Mouse (Mus musculus): ENCODE measurements around the gene Gpatch8. TPM values are rescaled to one million over a fixed set of nuclear protein-coding genes. Genes with fewer than 3 reads are reported as not detected.

Gpatch8 gene
- polyA plus RNA-seq, 1 experiment from 2014 or later, result 83.7 TPM

- ATAC-seq (ENCODE audit: low read depth), result peak; percentile 15; the same call in 1 of the 2 replicates
- H3K4me2 ChIP-seq (ENCODE audit: low read depth, low read length), result peak overlapping the region; percentile 52
- H3K4me1 ChIP-seq (ENCODE audit: control insufficient read depth, insufficient read depth, low read length), result peaks cover 18% of the 10 kb centered on the region
- WGBS, result 5% methylated on average over 80 of the region's 87 CpGs
- H3K4me3 ChIP-seq (ENCODE audit: low read depth, low read length), result peak overlapping the region; percentile 24
- H3K36me3 ChIP-seq (ENCODE audit: control insufficient read depth, insufficient read depth, low read length), result peaks cover 56% of the 10 kb centered on the region
- no peaks in the 10 kb centered on the region for H3K9me3 ChIP-seq (ENCODE audit: control insufficient read depth, low read length)
- peak overlapping the region; percentile 34 for H3K27ac ChIP-seq (ENCODE audit: low read depth, low read length)
- no peaks in the 10 kb centered on the region for H3K27me3 ChIP-seq (ENCODE audit: control insufficient read depth, insufficient read depth, low read length)
- peak overlapping the region; percentile 39 for H3K9ac ChIP-seq (replicated peaks; ENCODE audit: low read depth, low read length)
Measured at GRCm38 (mm10) chr11:102437120-102438061, 118.8 kb downstream of the Gpatch8 start.

- no peak for ATAC-seq (ENCODE audit: low read depth)
- no peaks in the 10 kb centered on the region for H3K9me3 ChIP-seq (ENCODE audit: control insufficient read depth, low read length)
- peaks cover 56% of the 10 kb centered on the region for H3K36me3 ChIP-seq (ENCODE audit: control insufficient read depth, insufficient read depth, low read length)
- H3K27ac ChIP-seq (ENCODE audit: low read depth, low read length), result no peak overlapping the region
- H3K27me3 ChIP-seq (ENCODE audit: control insufficient read depth, insufficient read depth, low read length), result no peaks in the 10 kb centered on the region
- H3K4me3 ChIP-seq (ENCODE audit: low read depth, low read length), result no peak overlapping the region
- no peak overlapping the region for H3K4me2 ChIP-seq (ENCODE audit: low read depth, low read length)
- no peak overlapping the region for H3K9ac ChIP-seq (replicated peaks; ENCODE audit: low read depth, low read length)
- WGBS, result 81% methylated on average over 10 of the region's 10 CpGs
- H3K4me1 ChIP-seq (ENCODE audit: control insufficient read depth, insufficient read depth, low read length), result peaks cover 20% of the 10 kb centered on the region
Measured at GRCm38 (mm10) chr11:102436471-102436790, 119.8 kb downstream of the Gpatch8 start.

DNA sequence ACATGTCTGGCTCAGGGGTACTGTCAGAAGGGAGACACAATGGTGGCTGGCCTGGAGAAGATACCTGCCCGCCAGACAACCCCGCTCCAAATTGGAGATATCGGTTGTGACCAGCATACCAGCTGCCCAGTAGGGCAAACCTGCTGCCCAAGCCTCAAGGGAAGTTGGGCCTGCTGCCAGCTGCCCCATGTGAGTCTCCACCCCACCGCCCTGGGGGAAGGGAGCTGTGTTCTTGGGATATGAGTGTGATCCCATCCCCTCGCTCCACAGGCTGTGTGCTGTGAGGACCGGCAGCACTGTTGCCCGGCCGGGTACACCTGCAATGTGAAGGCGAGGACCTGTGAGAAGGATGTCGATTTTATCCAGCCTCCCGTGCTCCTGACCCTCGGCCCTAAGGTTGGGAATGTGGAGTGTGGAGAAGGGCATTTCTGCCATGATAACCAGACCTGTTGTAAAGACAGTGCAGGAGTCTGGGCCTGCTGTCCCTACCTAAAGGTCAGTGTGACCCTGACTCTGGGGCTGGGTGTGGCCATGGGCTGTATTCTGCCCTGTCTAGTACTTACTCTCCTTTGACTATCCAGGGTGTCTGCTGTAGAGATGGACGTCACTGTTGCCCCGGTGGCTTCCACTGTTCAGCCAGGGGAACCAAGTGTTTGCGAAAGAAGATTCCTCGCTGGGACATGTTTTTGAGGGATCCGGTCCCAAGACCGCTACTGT is 120.3 kb downstream of the Gpatch8 start:
- no peak for ATAC-seq (ENCODE audit: low read depth)
- peaks cover 53% of the 10 kb centered on the region for H3K36me3 ChIP-seq (ENCODE audit: control insufficient read depth, insufficient read depth, low read length)

DNA sequence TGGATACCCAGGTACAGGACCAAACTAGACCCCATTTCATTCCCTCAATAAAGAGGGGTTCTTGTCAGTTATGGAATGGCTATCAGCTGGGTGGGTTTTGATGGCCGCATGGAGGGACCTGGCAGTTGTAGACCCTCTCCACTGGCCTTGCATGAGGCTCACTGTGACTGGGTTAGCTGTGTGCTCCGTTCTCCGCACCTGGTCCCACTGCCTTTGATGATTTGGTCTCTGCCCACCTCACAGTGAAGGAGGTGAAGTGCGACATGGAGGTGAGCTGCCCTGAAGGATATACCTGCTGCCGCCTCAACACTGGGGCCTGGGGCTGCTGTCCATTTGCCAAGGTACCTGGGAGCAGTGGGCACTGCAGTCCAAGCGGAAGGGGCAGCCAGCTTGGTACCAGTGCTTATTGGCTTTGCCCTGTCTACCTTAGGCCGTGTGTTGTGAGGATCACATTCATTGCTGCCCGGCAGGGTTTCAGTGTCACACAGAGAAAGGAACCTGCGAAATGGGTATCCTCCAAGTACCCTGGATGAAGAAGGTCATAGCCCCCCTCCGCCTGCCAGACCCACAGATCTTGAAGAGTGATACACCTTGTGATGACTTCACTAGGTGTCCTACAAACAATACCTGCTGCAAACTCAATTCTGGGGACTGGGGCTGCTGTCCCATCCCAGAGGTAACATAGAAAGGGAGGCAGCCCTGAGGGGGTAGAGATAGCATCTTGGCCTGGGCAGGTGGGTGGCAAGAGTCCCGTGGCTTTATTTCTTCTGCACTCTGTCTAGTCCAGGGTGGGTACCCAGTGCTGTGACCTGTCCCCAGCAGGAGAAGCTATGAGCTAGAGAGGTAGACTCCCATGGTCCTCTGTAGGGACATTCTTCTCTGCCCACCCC is 121.1 kb downstream of the Gpatch8 start:
- H3K27ac ChIP-seq (ENCODE audit: low read depth, low read length), result no peak overlapping the region
- no peaks in the 10 kb centered on the region for H3K9me3 ChIP-seq (ENCODE audit: control insufficient read depth, low read length)
- ATAC-seq (ENCODE audit: low read depth), result no peak
- WGBS, result 91% methylated on average over 11 of the region's 11 CpGs
- H3K4me2 ChIP-seq (ENCODE audit: low read depth, low read length), result no peak overlapping the region
- H3K4me1 ChIP-seq (ENCODE audit: control insufficient read depth, insufficient read depth, low read length), result peaks cover 20% of the 10 kb centered on the region
- peaks cover 48% of the 10 kb centered on the region for H3K36me3 ChIP-seq (ENCODE audit: control insufficient read depth, insufficient read depth, low read length)
- H3K9ac ChIP-seq (replicated peaks; ENCODE audit: low read depth, low read length), result no peak overlapping the region
- H3K4me3 ChIP-seq (ENCODE audit: low read depth, low read length), result no peak overlapping the region
- H3K27me3 ChIP-seq (ENCODE audit: control insufficient read depth, insufficient read depth, low read length), result no peaks in the 10 kb centered on the region

More for the DNA sequence above, 120.3 kb downstream of the Gpatch8 start:
- no peaks in the 10 kb centered on the region for H3K27me3 ChIP-seq (ENCODE audit: control insufficient read depth, insufficient read depth, low read length)
- no peaks in the 10 kb centered on the region for H3K9me3 ChIP-seq (ENCODE audit: control insufficient read depth, low read length)
- H3K9ac ChIP-seq (replicated peaks; ENCODE audit: low read depth, low read length), result no peak overlapping the region
- no peak overlapping the region for H3K4me2 ChIP-seq (ENCODE audit: low read depth, low read length)
- H3K4me3 ChIP-seq (ENCODE audit: low read depth, low read length), result no peak overlapping the region
- whole genome bisulfite sequencing, result 90% methylated on average over 18 of the region's 18 CpGs
- peaks cover 20% of the 10 kb centered on the region for H3K4me1 ChIP-seq (ENCODE audit: control insufficient read depth, insufficient read depth, low read length)
- H3K27ac ChIP-seq (ENCODE audit: low read depth, low read length), result no peak overlapping the region

GRCm38 (mm10) chr11:102434406-102434805 is 121.8 kb downstream of the Gpatch8 start:
- Histone ChIP-seq H3K4me3 (ENCODE audit: low read depth, low read length) (no peak overlapping the region), H3K4me1 (ENCODE audit: control insufficient read depth, insufficient read depth, low read length) (peaks cover 20% of the 10 kb centered on the region), H3K4me2 (ENCODE audit: low read depth, low read length) (no peak overlapping the region), H3K27me3 (ENCODE audit: control insufficient read depth, insufficient read depth, low read length) (no peaks in the 10 kb centered on the region), H3K9ac (replicated peaks; ENCODE audit: low read depth, low read length) (no peak overlapping the region), H3K36me3 (ENCODE audit: control insufficient read depth, insufficient read depth, low read length) (peaks cover 41% of the 10 kb centered on the region), H3K27ac (ENCODE audit: low read depth, low read length) (no peak overlapping the region), H3K9me3 (ENCODE audit: control insufficient read depth, low read length) (no peaks in the 10 kb centered on the region)
- ATAC-seq (ENCODE audit: low read depth), result peak; percentile 52; the same call in 1 of the 2 replicates
- 9% methylated on average over 7 of the region's 7 CpGs for WGBS

DNA sequence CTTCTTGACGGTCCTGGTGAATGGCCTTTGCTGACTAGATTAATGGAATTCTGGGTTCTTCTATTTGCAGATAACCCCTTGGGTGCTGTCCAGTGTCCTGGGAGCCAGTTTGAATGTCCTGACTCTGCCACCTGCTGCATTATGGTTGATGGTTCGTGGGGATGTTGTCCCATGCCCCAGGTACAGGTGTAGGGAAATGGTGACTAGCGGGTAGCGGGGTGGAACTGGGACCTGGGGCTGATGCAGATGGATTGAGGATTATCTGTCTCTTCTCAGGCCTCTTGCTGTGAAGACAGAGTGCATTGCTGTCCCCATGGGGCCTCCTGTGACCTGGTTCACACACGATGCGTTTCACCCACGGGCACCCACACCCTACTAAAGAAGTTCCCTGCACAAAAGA is 122.3 kb downstream of the Gpatch8 start:
- peaks cover 36% of the 10 kb centered on the region for H3K36me3 ChIP-seq (ENCODE audit: control insufficient read depth, insufficient read depth, low read length)
- H3K4me2 ChIP-seq (ENCODE audit: low read depth, low read length), result no peak overlapping the region
- no peak overlapping the region for H3K27ac ChIP-seq (ENCODE audit: low read depth, low read length)
- ATAC-seq (ENCODE audit: low read depth), result no peak
- H3K4me3 ChIP-seq (ENCODE audit: low read depth, low read length), result no peak overlapping the region
- H3K9me3 ChIP-seq (ENCODE audit: control insufficient read depth, low read length), result no peaks in the 10 kb centered on the region
- H3K9ac ChIP-seq (replicated peaks; ENCODE audit: low read depth, low read length), result no peak overlapping the region
- 88% methylated on average over 7 of the region's 7 CpGs for WGBS
- H3K27me3 ChIP-seq (ENCODE audit: control insufficient read depth, insufficient read depth, low read length), result no peaks in the 10 kb centered on the region
- H3K4me1 ChIP-seq (ENCODE audit: control insufficient read depth, insufficient read depth, low read length), result peaks cover 20% of the 10 kb centered on the region

- H3K4me2 ChIP-seq (ENCODE audit: low read depth, low read length), result no peak overlapping the region
- peaks cover 30% of the 10 kb centered on the region for H3K36me3 ChIP-seq (ENCODE audit: control insufficient read depth, insufficient read depth, low read length)
- H3K9me3 ChIP-seq (ENCODE audit: control insufficient read depth, low read length), result no peaks in the 10 kb centered on the region
- H3K27me3 ChIP-seq (ENCODE audit: control insufficient read depth, insufficient read depth, low read length), result no peaks in the 10 kb centered on the region
- 91% methylated on average over 6 of the region's 6 CpGs for WGBS
- ATAC-seq (ENCODE audit: low read depth), result no peak
- peaks cover 12% of the 10 kb centered on the region for H3K4me1 ChIP-seq (ENCODE audit: control insufficient read depth, insufficient read depth, low read length)
- no peak overlapping the region for H3K27ac ChIP-seq (ENCODE audit: low read depth, low read length)
- H3K4me3 ChIP-seq (ENCODE audit: low read depth, low read length), result no peak overlapping the region
- no peak overlapping the region for H3K9ac ChIP-seq (replicated peaks; ENCODE audit: low read depth, low read length)
Measured at GRCm38 (mm10) chr11:102432896-102433295, 123.3 kb downstream of the Gpatch8 start.

DNA sequence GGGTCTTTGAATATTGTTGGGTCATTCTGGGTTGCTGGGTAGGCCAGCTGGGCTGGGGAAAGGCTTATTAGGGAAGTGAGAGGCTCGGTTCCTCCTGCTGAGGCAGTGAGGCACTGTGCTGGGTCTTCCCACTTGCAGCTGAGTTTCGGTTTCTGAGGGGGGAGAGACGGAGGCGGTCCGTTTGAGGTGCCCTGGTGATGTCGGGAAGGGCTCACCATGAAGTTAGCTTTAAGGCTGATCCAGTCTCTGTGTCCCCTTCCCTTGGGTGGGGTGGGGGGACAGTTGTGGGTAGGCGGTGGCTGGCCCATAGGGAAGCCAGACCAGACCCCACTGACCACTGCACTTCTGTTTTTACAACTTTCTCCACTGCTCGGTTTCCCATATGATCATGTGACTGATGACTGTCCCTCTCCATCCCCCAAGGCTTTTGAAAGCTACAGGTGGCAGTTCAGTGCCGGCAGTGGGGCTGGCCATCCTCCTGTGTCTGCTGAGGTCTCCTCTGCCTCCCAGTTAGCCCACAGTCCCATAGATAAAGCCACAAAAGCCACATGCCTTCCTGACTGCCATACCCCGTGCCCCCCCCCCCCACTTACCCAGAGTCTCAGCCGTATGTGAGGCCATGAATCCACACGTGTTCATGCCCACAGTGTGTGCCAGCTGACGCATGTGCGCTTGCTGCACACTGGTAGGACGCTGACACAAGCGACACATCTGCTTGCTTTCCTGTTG is 123.9 kb downstream of the Gpatch8 start:
- ATAC-seq (ENCODE audit: low read depth), result no peak
- Histone ChIP-seq H3K36me3 (ENCODE audit: control insufficient read depth, insufficient read depth, low read length) (peaks cover 24% of the 10 kb centered on the region), H3K9me3 (ENCODE audit: control insufficient read depth, low read length) (no peaks in the 10 kb centered on the region), H3K4me2 (ENCODE audit: low read depth, low read length) (no peak overlapping the region), H3K4me1 (ENCODE audit: control insufficient read depth, insufficient read depth, low read length) (peaks cover 6% of the 10 kb centered on the region), H3K9ac (replicated peaks; ENCODE audit: low read depth, low read length) (no peak overlapping the region), H3K27ac (ENCODE audit: low read depth, low read length) (no peak overlapping the region), H3K4me3 (ENCODE audit: low read depth, low read length) (no peak overlapping the region), H3K27me3 (ENCODE audit: control insufficient read depth, insufficient read depth, low read length) (no peaks in the 10 kb centered on the region)
- WGBS, result 67% methylated on average over 16 of the region's 16 CpGs
